Mouse (Mus musculus) myocyte (in vitro differentiated cells): ENCODE data around the gene Plcb2.

ENCODE experiments used
- E2F4 ChIP-seq: IDR thresholded peaks from one replicate; pipeline ENCODE4 v1.6.1; 2011; ENCODE audit warnings: mild to moderate bottlenecking, control low read depth, moderate library complexity; ENCODE audit not compliant: insufficient read depth
- MAX ChIP-seq: IDR thresholded peaks from one replicate; pipeline ENCODE4 v1.6.1; 2011; ENCODE audit warnings: low read depth, mild to moderate bottlenecking, control low read depth
- MYOG ChIP-seq, 3 experiments: IDR thresholded peaks; one replicate each; pipeline ENCODE4 v1.6.1; 2011; ENCODE audit warnings: control low read depth in 2 of 3, low read depth in 2 of 3, mild to moderate bottlenecking in 2 of 3; ENCODE audit not compliant: insufficient read length in 2 of 3, control insufficient read depth in 1 of 3, insufficient read depth in 1 of 3
- POLR2A ChIP-seq: IDR thresholded peaks from one replicate; pipeline ENCODE4 v1.6.1; 2011; ENCODE audit warnings: low read depth, mild to moderate bottlenecking, control low read depth, moderate library complexity; ENCODE audit not compliant: insufficient read length
- USF1 ChIP-seq: IDR thresholded peaks from one replicate; pipeline ENCODE4 v1.6.1; 2011; ENCODE audit warnings: low read depth, mild to moderate bottlenecking, control low read depth, moderate library complexity

- TF ChIP-seq USF1 (no peak), POLR2A (no peak), E2F4 (no peak), MAX (no peak), MYOG (IDR thresholded peaks at IDR 0.05; ENCODE audit: control insufficient read depth in 1 of 3, insufficient read depth in 1 of 3, insufficient read length in 2 of 3, low read depth in 2 of 3) (no peak)
These were observed 19.8 kb downstream of the Plcb2 start for GRCm38 (mm10) chr2:118708472-118708871.
